Mouse (Mus musculus): Measurements from ENCODE around the gene Asic1. TPM values are rescaled to one million over a fixed set of nuclear protein-coding genes. Genes with fewer than 3 reads are reported as not detected.

Asic1 gene
- polyA plus RNA-seq (2012; rRNA removed): 3.4 TPM in 2 replicates
- 1.4 and 1.9 TPM in 2 replicates for polyA plus RNA-seq (2014; fragmentation: Nextera tagmentation; extraction: Ambion mirVana)

- DNase-seq (ENCODE audit: low spot score) (peak; percentile 56), ATAC-seq (ENCODE audit: low FRiP score, low read depth) (peak; percentile 65)
- Histone ChIP-seq H3K9me3 (ENCODE audit: control insufficient read depth, low read length) (no peaks in the 10 kb centered on the region), H3K4me3 (replicated peaks; ENCODE audit: low read length) (peak within 1 kb of the TSS; percentile 57), H3K27ac (replicated peaks; ENCODE audit: low read depth, low read length) (no peak within 1 kb of the TSS), H3K27me3 (ENCODE audit: control insufficient read depth, insufficient read depth, low read length) (peaks cover 54% of the 10 kb centered on the region), H3K9ac (ENCODE audit: low read depth, low read length, severe bottlenecking) (peak within 1 kb of the TSS; percentile 57), H3K4me1 (ENCODE audit: control insufficient read depth, insufficient read depth, low read length) (0 out of 2 replicates have a peak, but pooled peaks cover under 1% of the 10 kb centered on the region), H3K4me2 (replicated peaks; ENCODE audit: low read depth, low read length, severe bottlenecking) (peak within 1 kb of the TSS; percentile 99), H3K36me3 (ENCODE audit: control insufficient read depth, insufficient read depth, low read length) (no peaks in the 10 kb centered on the region)
- WGBS: 0% methylated on average over 2 of the region's 74 CpGs
- TF ChIP-seq POLR2A (IDR thresholded peaks at IDR 0.05; ENCODE audit: borderline replicate concordance, extremely low read depth, insufficient read depth, insufficient read length): no peak
Measured at GRCm38 (mm10) chr15:99670154-99670821, at the start of gene Asic1. Gene Asic1 (plus strand): TSS chr15:99670368.

GRCm38 (mm10) chr15:99622063-99622462 lies 48.1 kb upstream of the Asic1 start:
- Histone ChIP-seq H3K4me3 (replicated peaks; ENCODE audit: low read length) (no peak overlapping the region), H3K36me3 (ENCODE audit: control insufficient read depth, insufficient read depth, low read length) (peaks cover 69% of the 10 kb centered on the region), H3K27me3 (ENCODE audit: control insufficient read depth, insufficient read depth, low read length) (no peaks in the 10 kb centered on the region), H3K9me3 (ENCODE audit: control insufficient read depth, low read length) (no peaks in the 10 kb centered on the region), H3K9ac (ENCODE audit: low read depth, low read length, severe bottlenecking) (no peak overlapping the region), H3K4me1 (ENCODE audit: control insufficient read depth, insufficient read depth, low read length) (no peaks in the 10 kb centered on the region), H3K27ac (replicated peaks; ENCODE audit: low read depth, low read length) (no peak overlapping the region), H3K4me2 (replicated peaks; ENCODE audit: low read depth, low read length, severe bottlenecking) (no peak overlapping the region)
- WGBS: 92% methylated on average over 11 of the region's 11 CpGs
- no peak for TF ChIP-seq POLR2A (IDR thresholded peaks at IDR 0.05; ENCODE audit: borderline replicate concordance, extremely low read depth, insufficient read depth, insufficient read length)
- ATAC-seq (ENCODE audit: low FRiP score, low read depth): no peak
- DNase-seq (ENCODE audit: low spot score): no peak

GRCm38 (mm10) chr15:99631618-99632017 lies 38.5 kb upstream of the Asic1 start:
- Histone ChIP-seq H3K9me3 (ENCODE audit: control insufficient read depth, low read length) (no peaks in the 10 kb centered on the region), H3K27ac (replicated peaks; ENCODE audit: low read depth, low read length) (no peak overlapping the region), H3K36me3 (ENCODE audit: control insufficient read depth, insufficient read depth, low read length) (peaks cover 96% of the 10 kb centered on the region), H3K27me3 (ENCODE audit: control insufficient read depth, insufficient read depth, low read length) (no peaks in the 10 kb centered on the region), H3K9ac (ENCODE audit: low read depth, low read length, severe bottlenecking) (no peak overlapping the region), H3K4me3 (replicated peaks; ENCODE audit: low read length) (no peak overlapping the region), H3K4me2 (replicated peaks; ENCODE audit: low read depth, low read length, severe bottlenecking) (no peak overlapping the region), H3K4me1 (ENCODE audit: control insufficient read depth, insufficient read depth, low read length) (no peaks in the 10 kb centered on the region)
- ATAC-seq (ENCODE audit: low FRiP score, low read depth) (no peak), DNase-seq (ENCODE audit: low spot score) (no peak)
- no peak for TF ChIP-seq POLR2A (IDR thresholded peaks at IDR 0.05; ENCODE audit: borderline replicate concordance, extremely low read depth, insufficient read depth, insufficient read length)

- H3K27me3 ChIP-seq (ENCODE audit: control insufficient read depth, insufficient read depth, low read length): no peaks in the 10 kb centered on the region
- no peak overlapping the region for H3K27ac ChIP-seq (replicated peaks; ENCODE audit: low read depth, low read length)
- H3K36me3 ChIP-seq (ENCODE audit: control insufficient read depth, insufficient read depth, low read length): peaks cover 90% of the 10 kb centered on the region
- H3K4me3 ChIP-seq (replicated peaks; ENCODE audit: low read length): no peak overlapping the region
- TF ChIP-seq POLR2A (IDR thresholded peaks at IDR 0.05; ENCODE audit: borderline replicate concordance, extremely low read depth, insufficient read depth, insufficient read length): no peak
- H3K9ac ChIP-seq (ENCODE audit: low read depth, low read length, severe bottlenecking): no peak overlapping the region
- H3K9me3 ChIP-seq (ENCODE audit: control insufficient read depth, low read length): no peaks in the 10 kb centered on the region
- ATAC-seq (ENCODE audit: low FRiP score, low read depth): no peak
- no peak overlapping the region for H3K4me2 ChIP-seq (replicated peaks; ENCODE audit: low read depth, low read length, severe bottlenecking)
- DNase-seq (ENCODE audit: low spot score): no peak
- no peaks in the 10 kb centered on the region for H3K4me1 ChIP-seq (ENCODE audit: control insufficient read depth, insufficient read depth, low read length)
- 85% methylated on average over 7 of the region's 7 CpGs for WGBS
Measured at GRCm38 (mm10) chr15:99634702-99635101, 35.5 kb upstream of the Asic1 start.

GRCm38 (mm10) chr15:99637405-99638123 lies 32.6 kb upstream of the Asic1 start:
- no peak overlapping the region for H3K4me2 ChIP-seq (replicated peaks; ENCODE audit: low read depth, low read length, severe bottlenecking)
- peak; percentile 33 for DNase-seq (ENCODE audit: low spot score)
- no peak overlapping the region for H3K4me3 ChIP-seq (replicated peaks; ENCODE audit: low read length)
- H3K27ac ChIP-seq (replicated peaks; ENCODE audit: low read depth, low read length): no peak overlapping the region
- no peak overlapping the region for H3K9ac ChIP-seq (ENCODE audit: low read depth, low read length, severe bottlenecking)
- WGBS: 67% methylated on average over 12 of the region's 12 CpGs
- no peaks in the 10 kb centered on the region for H3K4me1 ChIP-seq (ENCODE audit: control insufficient read depth, insufficient read depth, low read length)
- no peaks in the 10 kb centered on the region for H3K27me3 ChIP-seq (ENCODE audit: control insufficient read depth, insufficient read depth, low read length)
- TF ChIP-seq POLR2A (IDR thresholded peaks at IDR 0.05; ENCODE audit: borderline replicate concordance, extremely low read depth, insufficient read depth, insufficient read length): no peak
- no peaks in the 10 kb centered on the region for H3K9me3 ChIP-seq (ENCODE audit: control insufficient read depth, low read length)
- H3K36me3 ChIP-seq (ENCODE audit: control insufficient read depth, insufficient read depth, low read length): peaks cover 74% of the 10 kb centered on the region
- ATAC-seq (ENCODE audit: low FRiP score, low read depth): no peak
